ENCODE assay signal across 19 mouse cellular contexts in genomic region chr7:137151854-137152253, GRCm38 (mm10).
"Had no signal": no experiment of that assay in that cellular context is flagged by ENCODE, and none has a peak within 500 bp of the region (broad histone marks: within the 10 kb centered on the region; RNA-seq: fewer than 3 reads in every experiment).

No protein-coding gene starts in this region.

- H3K4me2 ChIP-seq: limb, embryonic 15.5 days; liver, embryonic 11.5 days; liver, embryonic 15.5 days; midbrain, embryonic 11.5 days had no signal

- H3K9ac ChIP-seq: limb, embryonic 15.5 days; liver, embryonic 15.5 days had no signal

- H3K9me3 ChIP-seq: limb, embryonic 15.5 days; liver, embryonic 15.5 days had no signal

- H3K36me3 ChIP-seq: limb, embryonic 15.5 days; liver, embryonic 15.5 days had no signal

- H3K4me3 ChIP-seq: limb, embryonic 15.5 days; liver, embryonic 15.5 days had no signal

- H3K27ac ChIP-seq: limb, embryonic 15.5 days; liver, embryonic 15.5 days had no signal

- H3K4me1 ChIP-seq: liver, embryonic 15.5 days had no signal

- DNase-seq: kidney, adult 18-20 months; kidney, adult 9 months; kidney, postnatal 14 days; kidney, postnatal 4 days; left cerebral cortex, postnatal 4 days; lung, adult 2 months; lung, postnatal 14 days; lung, postnatal 4 days; midbrain, embryonic 14.5 days; right cerebral cortex, adult 18-20 months; right cerebral cortex, postnatal 25 days; spleen, adult 18-20 months; thymus, adult 2 months; thymus, postnatal 14 days; thymus, postnatal 4 days had no signal

- H3K27me3 ChIP-seq: liver, embryonic 15.5 days had no signal
